Mouse (Mus musculus) ES-Bruce4 (cell line): ENCODE data around the gene Rasal2. TPM values are rescaled to one million over a fixed set of nuclear protein-coding genes. Genes with fewer than 3 reads are reported as not detected.
"Not testable (repeated sequence)": the region's sequence is repeated elsewhere in the genome, so short reads cannot be mapped to it uniquely, and the experiment has no call there.

Experiments used
- H3K27ac ChIP-seq: 2 replicates; pipeline ENCODE4 v1.5.1; 2012; ENCODE audit warnings: low read length, inconsistent platforms; ENCODE audit not compliant: insufficient read depth
- H3K27me3 ChIP-seq: 2 replicates; pipeline ENCODE4 v1.6.1; 2012; ENCODE audit warnings: mild to moderate bottlenecking, low read length, inconsistent platforms; ENCODE audit not compliant: control insufficient read depth, poor library complexity, insufficient read depth, severe bottlenecking
- H3K36me3 ChIP-seq: 2 replicates; pipeline ENCODE4 v1.6.1; 2012; ENCODE audit warnings: inconsistent platforms, mild to moderate bottlenecking, low read length, moderate library complexity; ENCODE audit not compliant: control insufficient read depth, poor library complexity, insufficient read depth, severe bottlenecking
- H3K4me1 ChIP-seq: one replicate; pipeline ENCODE4 v1.8.1; 2011; ENCODE audit warnings: low read length; ENCODE audit not compliant: control insufficient read depth, insufficient read depth
- H3K4me3 ChIP-seq: 2 replicates; pipeline ENCODE4 v1.5.1; 2011; ENCODE audit warnings: low read depth, mild to moderate bottlenecking, low read length
- H3K9ac ChIP-seq: 2 replicates; pipeline ENCODE4 v1.6.1; 2012; ENCODE audit warnings: low read depth, mild to moderate bottlenecking, inconsistent platforms; ENCODE audit not compliant: poor library complexity, severe bottlenecking
- H3K9me3 ChIP-seq: replicated peaks from 2 replicates; pipeline ENCODE4 v1.6.1; 2012; ENCODE audit warnings: mild to moderate bottlenecking, low read length, inconsistent platforms; ENCODE audit not compliant: control insufficient read depth, poor library complexity, insufficient read depth, severe bottlenecking
- CTCF ChIP-seq: IDR thresholded peaks from one replicate; pipeline ENCODE4 v1.8.1; 2011; ENCODE audit warnings: low read depth, low read length
- EP300 ChIP-seq: IDR thresholded peaks from 2 replicates; pipeline ENCODE4 v1.6.1; 2011; ENCODE audit warnings: low read depth, low read length; ENCODE audit not compliant: insufficient read depth
- POLR2A ChIP-seq: IDR thresholded peaks from one replicate; pipeline ENCODE4 v1.8.1; 2011; ENCODE audit warnings: low read length; ENCODE audit not compliant: insufficient read depth
- polyA plus RNA-seq: library from polyadenylated mRNA; stranded (reverse); fragments of >200 nt; gene quantifications from 2 replicates; pipeline ENCODE4 v1.2.4, GENCODE M21; 2011; ENCODE audit warnings: low read depth; ENCODE audit not compliant: missing spikeins, insufficient read depth, insufficient read length

Gene Rasal2
- polyA plus RNA-seq, 1 experiment = 11.6 TPM

GRCm38 (mm10) chr1:157248112-157248511 lies 164.3 kb downstream of the Rasal2 start:
- H3K27me3 ChIP-seq = no peaks in the 10 kb centered on the region
- TF ChIP-seq POLR2A = no peak
- TF ChIP-seq EP300 = no peak
- TF ChIP-seq CTCF = no peak

GRCm38 (mm10) chr1:157247341-157247740 lies 165.1 kb downstream of the Rasal2 start:
- TF ChIP-seq CTCF (no peak), EP300 (no peak), POLR2A (no peak)
- no peaks in the 10 kb centered on the region for H3K36me3 ChIP-seq

More at GRCm38 (mm10) chr1:157248112-157248511, 164.3 kb downstream of the Rasal2 start:
- Histone ChIP-seq H3K36me3 (no peaks in the 10 kb centered on the region), H3K9ac (no peak overlapping the region), H3K27ac (no peak overlapping the region), H3K4me1 (no peaks in the 10 kb centered on the region), H3K4me3 (no peak overlapping the region), H3K9me3 (no peaks in the 10 kb centered on the region)

GRCm38 (mm10) chr1:157246779-157247178 lies 165.6 kb downstream of the Rasal2 start:
- Histone ChIP-seq H3K27me3 (no peaks in the 10 kb centered on the region), H3K9me3 (no peaks in the 10 kb centered on the region), H3K4me3 (no peak overlapping the region), H3K27ac (no peak overlapping the region), H3K36me3 (no peaks in the 10 kb centered on the region), H3K4me1 (no peaks in the 10 kb centered on the region), H3K9ac (no peak overlapping the region)
- TF ChIP-seq POLR2A = no peak
- no peak for TF ChIP-seq EP300
- no peak for TF ChIP-seq CTCF

More at GRCm38 (mm10) chr1:157247341-157247740, 165.1 kb downstream of the Rasal2 start:
- H3K27ac ChIP-seq = no peak overlapping the region
- no peaks in the 10 kb centered on the region for H3K4me1 ChIP-seq
- H3K4me3 ChIP-seq = no peak overlapping the region
- H3K9me3 ChIP-seq = no peaks in the 10 kb centered on the region
- H3K9ac ChIP-seq = no peak overlapping the region
- no peaks in the 10 kb centered on the region for H3K27me3 ChIP-seq

- TF ChIP-seq EP300 (no peak), POLR2A (no peak), CTCF (no peak)
- H3K27ac ChIP-seq = no peak overlapping the region
Measured at GRCm38 (mm10) chr1:157244453-157244790, 168.0 kb downstream of the Rasal2 start.

GRCm38 (mm10) chr1:157243576-157244452 lies 168.6 kb downstream of the Rasal2 start:
- Histone ChIP-seq H3K4me1 (no peaks in the 10 kb centered on the region), H3K27me3 (no peaks in the 10 kb centered on the region), H3K36me3 (no peaks in the 10 kb centered on the region), H3K27ac (no peak overlapping the region), H3K4me3 (no peak overlapping the region), H3K9ac (no peak overlapping the region), H3K9me3 (no peaks in the 10 kb centered on the region)
- no peak for TF ChIP-seq CTCF
- TF ChIP-seq EP300 = no peak
- TF ChIP-seq POLR2A = no peak

More at GRCm38 (mm10) chr1:157244453-157244790, 168.0 kb downstream of the Rasal2 start:
- Histone ChIP-seq H3K9me3 (no peaks in the 10 kb centered on the region), H3K4me1 (no peaks in the 10 kb centered on the region), H3K36me3 (no peaks in the 10 kb centered on the region), H3K9ac (no peak overlapping the region), H3K27me3 (no peaks in the 10 kb centered on the region), H3K4me3 (no peak overlapping the region)

GRCm38 (mm10) chr1:157239687-157240086 lies 172.7 kb downstream of the Rasal2 start:
- H3K9ac ChIP-seq = no peak overlapping the region

GRCm38 (mm10) chr1:157236650-157237344 lies 175.6 kb downstream of the Rasal2 start:
- not testable (repeated sequence) for H3K4me3 ChIP-seq, H3K9me3 ChIP-seq, H3K27me3 ChIP-seq, H3K27ac ChIP-seq, H3K9ac ChIP-seq, H3K36me3 ChIP-seq, H3K4me1 ChIP-seq

More at GRCm38 (mm10) chr1:157239687-157240086, 172.7 kb downstream of the Rasal2 start:
- Histone ChIP-seq H3K4me1 (no peaks in the 10 kb centered on the region), H3K4me3 (no peak overlapping the region), H3K36me3 (no peaks in the 10 kb centered on the region), H3K27ac (no peak overlapping the region), H3K27me3 (no peaks in the 10 kb centered on the region), H3K9me3 (no peaks in the 10 kb centered on the region)
- TF ChIP-seq EP300 (no peak), CTCF (no peak), POLR2A (no peak)
